Mouse (Mus musculus): ENCODE measurements around the gene Samd4b. TPM values are rescaled to one million over a fixed set of nuclear protein-coding genes. Genes with fewer than 3 reads are reported as not detected.

The Samd4b gene
- polyA plus RNA-seq, 1 experiment from 2014 or later, result 21.6 TPM

DNA sequence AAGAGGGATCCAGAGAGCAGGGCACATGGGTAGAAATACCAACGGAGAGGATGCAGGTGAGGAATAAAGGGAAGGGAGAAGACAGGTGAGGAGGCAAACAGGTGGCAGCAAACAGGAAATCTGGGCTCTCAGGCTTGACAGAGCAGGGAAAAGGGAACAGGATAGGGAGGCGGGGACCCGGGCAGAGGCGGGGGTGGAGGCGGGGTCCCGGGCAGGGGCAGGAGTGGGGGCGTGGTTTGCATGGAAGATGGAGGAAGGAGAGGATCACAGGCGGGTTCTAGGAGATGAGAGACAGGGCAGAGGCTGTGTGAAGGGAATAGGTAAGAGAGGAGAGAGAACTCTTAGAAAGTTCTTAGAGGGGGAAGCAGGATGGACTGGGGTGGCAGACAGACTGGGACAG, 119.1 kb downstream of the Samd4b start:
- Histone ChIP-seq H3K4me3 (no peak overlapping the region), H3K4me2 (no peak overlapping the region), H3K4me1 (replicated peaks) (no peaks in the 10 kb centered on the region), H3K27me3 (peaks cover 6% of the 10 kb centered on the region; the same call in 1 of the 2 replicates), H3K36me3 (no peaks in the 10 kb centered on the region), H3K9ac (no peak overlapping the region), H3K27ac (no peak overlapping the region), H3K9me3 (no peaks in the 10 kb centered on the region)
- WGBS, result 8% methylated on average over 8 of the region's 8 CpGs
- no peak for ATAC-seq (ENCODE audit: low FRiP score)

DNA sequence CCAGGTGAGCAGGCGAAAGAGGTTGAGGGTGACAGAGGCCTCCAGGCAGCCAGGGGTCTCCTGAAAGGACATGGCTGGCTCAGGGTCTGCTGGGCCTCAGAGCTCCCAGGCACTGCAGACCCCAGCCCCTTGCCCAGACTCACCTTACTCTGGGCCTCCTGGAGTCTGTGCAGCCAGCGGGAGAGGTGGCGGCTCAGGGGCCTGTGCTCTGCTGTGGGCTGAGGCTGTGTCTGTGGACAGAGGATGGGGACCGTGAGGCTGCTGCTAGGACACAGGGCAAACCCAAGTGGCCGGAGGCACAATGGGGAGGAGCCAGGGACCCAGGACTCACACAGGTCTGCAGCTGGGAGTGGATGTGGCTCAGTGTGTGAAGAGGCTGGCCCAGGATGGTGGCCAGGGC, 120.6 kb downstream of the Samd4b start:
- no peak overlapping the region for H3K4me3 ChIP-seq
- no peak overlapping the region for H3K4me2 ChIP-seq
- 86% methylated on average over 5 of the region's 5 CpGs for WGBS
- no peaks in the 10 kb centered on the region for H3K36me3 ChIP-seq
- no peak overlapping the region for H3K9ac ChIP-seq
- H3K27me3 ChIP-seq, result peaks cover 4% of the 10 kb centered on the region; the same call in 1 of the 2 replicates
- no peak overlapping the region for H3K27ac ChIP-seq
- no peaks in the 10 kb centered on the region for H3K9me3 ChIP-seq
- ATAC-seq (ENCODE audit: low FRiP score), result no peak
- H3K4me1 ChIP-seq (replicated peaks), result no peaks in the 10 kb centered on the region

DNA sequence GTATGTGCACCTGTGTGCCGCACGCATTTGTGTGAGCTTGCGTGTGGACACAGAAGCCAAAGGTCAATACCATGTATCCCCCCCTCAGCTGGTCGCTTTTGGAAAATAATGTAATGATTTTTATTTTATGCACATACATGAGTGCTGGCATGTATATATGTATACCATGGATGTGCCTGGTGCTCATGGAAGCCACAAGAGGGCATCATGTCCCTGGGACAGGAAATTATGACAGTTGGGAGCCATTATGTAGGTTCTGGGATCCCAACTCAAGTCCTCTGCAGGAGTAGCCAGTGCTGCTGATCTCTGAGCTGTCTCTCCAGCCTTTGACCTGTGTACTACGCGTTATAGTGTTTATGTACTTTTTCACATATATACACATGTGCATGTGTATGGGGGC, 121.8 kb downstream of the Samd4b start:
- Histone ChIP-seq H3K4me1 (replicated peaks) (no peaks in the 10 kb centered on the region), H3K27ac (no peak overlapping the region), H3K9me3 (no peaks in the 10 kb centered on the region), H3K27me3 (peaks cover 4% of the 10 kb centered on the region; the same call in 1 of the 2 replicates), H3K4me2 (no peak overlapping the region), H3K9ac (no peak overlapping the region), H3K36me3 (no peaks in the 10 kb centered on the region), H3K4me3 (no peak overlapping the region)
- 88% methylated on average over 6 of the region's 6 CpGs for WGBS
- no peak for ATAC-seq (ENCODE audit: low FRiP score)

DNA sequence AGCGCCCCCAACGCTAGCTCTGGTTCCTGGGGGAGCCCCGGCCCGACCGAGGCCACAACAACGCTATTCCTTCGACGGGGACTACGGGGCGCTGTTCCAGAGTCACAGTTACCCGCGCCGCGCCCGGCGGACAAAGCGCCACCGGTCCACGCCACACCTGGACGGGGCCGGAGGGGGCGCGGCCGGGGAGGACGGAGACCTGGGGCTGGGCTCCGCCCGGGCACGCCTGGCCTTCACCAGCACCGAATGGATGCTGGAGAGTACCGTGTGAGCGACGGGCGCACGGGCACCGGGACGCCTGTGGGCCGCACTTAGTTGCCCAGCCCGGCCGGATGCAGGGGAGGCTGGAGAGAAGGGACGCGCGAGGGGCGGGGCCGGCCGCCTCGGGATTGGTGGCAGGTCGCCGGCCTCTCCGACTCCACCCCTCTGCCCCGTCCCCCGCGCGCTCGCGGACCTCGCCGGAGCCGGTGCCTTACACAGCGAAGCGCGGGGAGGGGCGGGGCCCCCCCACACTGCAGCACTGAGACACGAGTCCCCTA, 130.7 kb downstream of the Samd4b start:
- peak; percentile 34; the same call in 1 of the 2 replicates for ATAC-seq (ENCODE audit: low FRiP score)
- H3K27ac ChIP-seq, result no peak overlapping the region
- 2% methylated on average over 53 of the region's 63 CpGs for WGBS

DNA sequence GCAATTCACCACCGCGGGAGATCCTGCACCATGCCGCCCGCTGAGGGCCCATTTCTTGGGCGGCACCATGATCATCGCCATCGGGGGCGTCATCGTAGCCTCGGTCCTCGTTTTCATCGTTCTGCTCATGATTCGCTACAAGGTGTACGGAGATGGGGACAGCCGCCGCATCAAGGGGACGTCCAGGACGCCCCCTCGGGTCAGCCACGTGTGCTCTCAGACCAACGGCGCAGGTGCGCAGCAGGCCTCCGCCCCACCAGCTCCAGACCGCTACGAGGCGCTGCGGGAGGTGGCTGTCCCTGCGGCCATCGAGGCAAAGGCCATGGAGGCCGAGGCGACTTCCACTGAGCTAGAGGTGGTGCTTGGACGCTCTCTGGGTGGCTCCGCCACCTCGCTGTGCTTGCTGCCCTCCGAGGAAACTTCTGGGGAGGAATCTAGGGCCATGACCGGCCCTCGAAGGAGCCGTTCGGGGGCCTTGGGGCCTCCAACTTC, 131.2 kb downstream of the Samd4b start:
- peaks cover 48% of the 10 kb centered on the region for H3K36me3 ChIP-seq
- H3K27ac ChIP-seq, result no peak overlapping the region

More for the DNA sequence above, 130.7 kb downstream of the Samd4b start:
- Histone ChIP-seq H3K4me2 (peak overlapping the region; percentile 60), H3K36me3 (peaks cover 43% of the 10 kb centered on the region), H3K4me3 (peak overlapping the region; percentile 37), H3K27me3 (peaks cover 31% of the 10 kb centered on the region), H3K4me1 (replicated peaks) (peaks cover 38% of the 10 kb centered on the region), H3K9me3 (no peaks in the 10 kb centered on the region), H3K9ac (peak overlapping the region; percentile 66)

DNA sequence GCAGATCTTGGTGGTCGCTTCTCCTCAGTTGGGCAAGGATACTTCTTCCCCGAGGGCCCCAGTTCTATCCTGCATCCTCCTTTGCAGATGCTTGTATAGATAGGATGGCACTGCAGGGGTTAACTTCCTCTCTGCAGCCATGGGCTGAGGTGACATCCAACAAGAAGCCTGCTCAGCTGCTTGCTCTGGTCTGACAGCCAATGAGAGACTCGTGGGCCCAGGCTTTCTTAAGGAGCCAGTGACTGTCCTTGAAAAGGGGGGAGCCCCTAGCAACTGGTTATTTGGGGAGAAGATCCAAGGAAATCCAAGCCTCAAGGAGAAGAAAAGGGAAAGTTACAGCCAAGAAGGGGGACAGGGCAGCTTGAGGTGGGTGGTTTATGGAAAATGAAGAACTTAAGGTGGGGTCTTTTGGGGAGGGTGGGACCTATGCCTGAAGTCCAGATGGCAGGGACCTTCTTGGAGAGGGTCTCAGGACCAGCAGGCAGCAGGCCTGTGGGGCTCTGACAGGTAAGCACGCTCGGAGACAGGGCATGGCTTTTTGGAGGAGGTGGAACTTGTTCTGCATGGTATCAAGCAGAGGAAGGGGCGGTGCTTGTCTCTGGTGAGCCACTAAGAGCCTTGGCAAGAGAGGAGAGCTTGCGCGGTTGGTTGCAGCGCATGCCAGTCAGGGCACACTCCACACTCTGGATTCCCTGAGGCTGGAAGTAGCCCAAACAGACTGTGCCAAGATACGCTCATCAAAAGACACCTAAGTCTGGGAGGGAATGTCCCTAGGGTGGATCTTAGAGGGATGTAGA, 133.3 kb downstream of the Samd4b start:
- ATAC-seq (ENCODE audit: low FRiP score), result peak; percentile 70
- Histone ChIP-seq H3K4me2 (peak overlapping the region; percentile 44), H3K27ac (peak overlapping the region; percentile 20; the same call in 1 of the 2 replicates), H3K9me3 (no peaks in the 10 kb centered on the region), H3K36me3 (peaks cover 68% of the 10 kb centered on the region), H3K9ac (no peak overlapping the region), H3K4me3 (peak overlapping the region; percentile 19), H3K27me3 (peaks cover 31% of the 10 kb centered on the region), H3K4me1 (replicated peaks) (peaks cover 46% of the 10 kb centered on the region)
- WGBS, result 52% methylated on average over 10 of the region's 10 CpGs

More for the DNA sequence above, 131.2 kb downstream of the Samd4b start:
- peaks cover 31% of the 10 kb centered on the region for H3K27me3 ChIP-seq
- no peaks in the 10 kb centered on the region for H3K9me3 ChIP-seq
- peak overlapping the region; percentile 37 for H3K4me3 ChIP-seq
- WGBS, result 18% methylated on average over 40 of the region's 40 CpGs
- no peak for ATAC-seq (ENCODE audit: low FRiP score)
- H3K4me1 ChIP-seq (replicated peaks), result peaks cover 38% of the 10 kb centered on the region
- H3K9ac ChIP-seq, result peak overlapping the region; percentile 66
- H3K4me2 ChIP-seq, result peak overlapping the region; percentile 60

DNA sequence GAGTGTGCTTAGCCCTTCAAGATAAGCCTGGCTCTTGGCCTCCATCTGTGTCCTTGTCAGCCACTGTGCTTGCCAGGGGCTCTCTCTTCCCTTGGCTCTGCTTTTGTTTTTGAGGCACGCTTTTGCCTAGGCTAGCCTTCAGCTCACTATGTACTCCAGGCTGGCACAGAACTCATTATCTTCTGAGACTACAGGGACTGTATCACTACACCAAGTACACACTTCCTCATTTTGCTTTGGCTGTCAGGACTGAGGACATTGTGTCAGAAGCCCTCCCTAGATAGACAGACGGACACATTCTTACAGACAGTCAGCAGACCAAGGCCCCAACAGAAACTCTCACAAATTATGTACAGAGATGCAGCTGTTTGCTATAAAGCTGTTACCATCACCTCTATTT, 135.2 kb downstream of the Samd4b start:
- WGBS, result 96% methylated on average over 2 of the region's 2 CpGs
- peaks cover 77% of the 10 kb centered on the region for H3K36me3 ChIP-seq
- peaks cover 23% of the 10 kb centered on the region for H3K27me3 ChIP-seq
- H3K9ac ChIP-seq, result no peak overlapping the region
- H3K4me2 ChIP-seq, result no peak overlapping the region
- ATAC-seq (ENCODE audit: low FRiP score), result no peak
- H3K27ac ChIP-seq, result no peak overlapping the region
- peaks cover 45% of the 10 kb centered on the region for H3K4me1 ChIP-seq (replicated peaks)
- H3K9me3 ChIP-seq, result no peaks in the 10 kb centered on the region
- H3K4me3 ChIP-seq, result no peak overlapping the region

DNA sequence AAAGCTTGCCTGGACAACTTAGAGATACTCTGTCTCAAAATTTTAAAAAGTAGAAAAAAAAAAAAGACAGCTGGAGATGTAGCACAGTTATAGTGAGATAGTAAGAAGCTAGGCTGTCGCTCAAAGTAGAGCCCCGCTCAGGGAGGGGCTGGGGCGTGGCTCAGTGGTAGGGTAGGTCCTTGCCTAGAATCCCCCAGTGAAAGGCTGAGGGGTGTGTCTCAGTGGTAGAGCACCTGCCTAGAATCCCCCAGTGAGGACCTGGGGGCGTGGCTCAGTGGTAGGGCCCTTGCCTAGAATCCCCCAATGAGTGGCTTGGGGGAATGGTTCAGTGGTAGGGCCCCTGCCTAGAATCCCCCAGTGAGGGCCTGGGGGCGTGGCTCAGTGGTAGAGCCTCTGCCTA, 137.6 kb downstream of the Samd4b start:
- Histone ChIP-seq H3K9ac (no peak overlapping the region), H3K36me3 (peaks cover 85% of the 10 kb centered on the region), H3K4me3 (no peak overlapping the region), H3K27me3 (peaks cover under 1% of the 10 kb centered on the region), H3K4me1 (replicated peaks) (peaks cover 28% of the 10 kb centered on the region), H3K4me2 (no peak overlapping the region), H3K9me3 (no peaks in the 10 kb centered on the region), H3K27ac (no peak overlapping the region)
- WGBS, result 97% methylated on average over 4 of the region's 5 CpGs
- no peak for ATAC-seq (ENCODE audit: low FRiP score)

DNA sequence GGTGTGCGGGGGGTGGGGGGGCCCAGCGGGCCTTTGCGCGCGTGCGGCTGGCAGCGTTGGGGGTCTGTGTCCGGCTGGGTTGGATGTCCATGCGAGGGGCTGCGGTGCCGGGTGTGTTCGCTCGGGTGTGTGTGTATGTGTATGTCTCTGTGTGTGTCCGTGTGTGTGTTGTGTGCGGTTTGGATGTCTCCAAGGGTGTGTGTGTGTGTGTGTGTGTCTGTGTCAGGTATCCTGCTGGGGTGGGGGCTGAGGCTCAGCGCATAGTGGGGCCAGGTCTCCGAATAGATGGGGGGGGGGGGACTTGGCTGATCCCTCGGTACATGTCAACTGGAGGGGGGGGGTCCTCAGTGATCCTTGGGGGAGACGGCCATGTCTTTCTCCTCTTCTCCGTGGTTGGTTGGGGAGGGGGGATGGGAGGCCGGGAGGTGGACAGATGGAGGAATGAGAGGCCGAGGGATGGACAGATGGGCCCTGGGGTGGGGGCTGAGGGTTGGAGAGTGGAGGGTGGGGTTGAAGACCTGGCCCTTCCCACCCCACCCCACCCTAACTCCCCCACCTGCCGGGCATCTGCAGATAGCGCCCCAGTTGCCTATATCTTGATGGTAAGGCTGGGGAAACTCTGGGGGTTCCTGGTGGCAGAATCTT, 145.5 kb downstream of the Samd4b start:
- Histone ChIP-seq H3K9me3 (no peaks in the 10 kb centered on the region), H3K4me3 (peak overlapping the region; percentile 85), H3K36me3 (peaks cover 32% of the 10 kb centered on the region), H3K4me2 (peak overlapping the region; percentile 72), H3K4me1 (replicated peaks) (peaks cover 13% of the 10 kb centered on the region), H3K27ac (peak overlapping the region; percentile 87), H3K27me3 (no peaks in the 10 kb centered on the region), H3K9ac (peak overlapping the region; percentile 93)
- WGBS, result 2% methylated on average over 19 of the region's 24 CpGs
- peak; percentile 33; the same call in 1 of the 2 replicates for ATAC-seq (ENCODE audit: low FRiP score)

DNA sequence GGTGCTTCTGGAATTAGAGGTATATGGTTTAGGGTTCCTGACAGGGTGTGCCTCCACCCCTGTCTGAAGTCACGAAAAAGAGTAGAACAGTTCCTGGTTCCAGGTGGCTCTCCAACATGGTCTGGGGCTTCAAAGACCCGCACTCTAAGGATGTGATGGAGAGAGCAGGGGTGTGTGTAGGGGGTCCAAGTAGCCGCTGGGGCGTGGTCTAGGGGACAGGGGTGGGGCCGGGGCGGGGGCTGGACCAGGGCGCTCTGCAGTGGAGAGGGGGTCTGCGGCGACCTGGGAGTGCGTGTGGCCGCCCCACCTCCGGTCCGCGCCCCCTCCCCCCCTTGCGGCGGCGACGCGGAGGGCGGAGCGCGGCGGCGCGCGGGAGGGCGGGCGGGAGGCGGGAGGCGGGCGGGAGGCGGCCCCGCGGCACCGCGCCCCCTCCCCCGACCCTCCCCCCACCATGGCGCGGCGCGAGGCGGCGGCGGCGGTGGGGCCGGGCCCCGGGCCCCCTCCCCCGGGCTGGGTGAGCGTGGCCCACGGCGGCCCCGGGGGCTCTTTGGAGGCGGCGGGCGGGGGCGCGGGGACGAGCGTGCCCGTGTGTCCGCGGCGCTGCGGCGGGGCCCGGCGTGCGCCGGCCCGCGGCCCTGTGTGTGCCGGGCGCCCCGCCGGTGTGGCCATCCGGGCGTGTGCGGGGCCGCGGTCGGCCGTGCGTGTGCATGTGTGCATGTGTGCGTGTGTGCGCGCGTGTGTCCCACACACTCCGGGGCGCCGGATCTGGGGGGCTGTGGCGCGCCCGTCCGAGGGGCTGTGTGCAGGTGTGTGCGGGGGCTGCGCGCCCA, 146.2 kb downstream of the Samd4b start, which contains the start of gene Lrfn1:
Gene Lrfn1 (plus strand): TSS at position 450 of the 830 bp plus-strand sequence.
- no peaks in the 10 kb centered on the region for H3K27me3 ChIP-seq
- peak within 1 kb of the TSS; percentile 93 for H3K9ac ChIP-seq
- peak within 1 kb of the TSS; percentile 72 for H3K4me2 ChIP-seq
- H3K9me3 ChIP-seq, result no peaks in the 10 kb centered on the region
- H3K36me3 ChIP-seq, result peaks cover 25% of the 10 kb centered on the region
- peak within 1 kb of the TSS; percentile 87 for H3K27ac ChIP-seq
- peak; percentile 65 for ATAC-seq (ENCODE audit: low FRiP score)
- H3K4me3 ChIP-seq, result peak within 1 kb of the TSS; percentile 85
- H3K4me1 ChIP-seq (replicated peaks), result peaks cover 18% of the 10 kb centered on the region
- under 1% methylated on average over 39 of the region's 97 CpGs for WGBS

DNA sequence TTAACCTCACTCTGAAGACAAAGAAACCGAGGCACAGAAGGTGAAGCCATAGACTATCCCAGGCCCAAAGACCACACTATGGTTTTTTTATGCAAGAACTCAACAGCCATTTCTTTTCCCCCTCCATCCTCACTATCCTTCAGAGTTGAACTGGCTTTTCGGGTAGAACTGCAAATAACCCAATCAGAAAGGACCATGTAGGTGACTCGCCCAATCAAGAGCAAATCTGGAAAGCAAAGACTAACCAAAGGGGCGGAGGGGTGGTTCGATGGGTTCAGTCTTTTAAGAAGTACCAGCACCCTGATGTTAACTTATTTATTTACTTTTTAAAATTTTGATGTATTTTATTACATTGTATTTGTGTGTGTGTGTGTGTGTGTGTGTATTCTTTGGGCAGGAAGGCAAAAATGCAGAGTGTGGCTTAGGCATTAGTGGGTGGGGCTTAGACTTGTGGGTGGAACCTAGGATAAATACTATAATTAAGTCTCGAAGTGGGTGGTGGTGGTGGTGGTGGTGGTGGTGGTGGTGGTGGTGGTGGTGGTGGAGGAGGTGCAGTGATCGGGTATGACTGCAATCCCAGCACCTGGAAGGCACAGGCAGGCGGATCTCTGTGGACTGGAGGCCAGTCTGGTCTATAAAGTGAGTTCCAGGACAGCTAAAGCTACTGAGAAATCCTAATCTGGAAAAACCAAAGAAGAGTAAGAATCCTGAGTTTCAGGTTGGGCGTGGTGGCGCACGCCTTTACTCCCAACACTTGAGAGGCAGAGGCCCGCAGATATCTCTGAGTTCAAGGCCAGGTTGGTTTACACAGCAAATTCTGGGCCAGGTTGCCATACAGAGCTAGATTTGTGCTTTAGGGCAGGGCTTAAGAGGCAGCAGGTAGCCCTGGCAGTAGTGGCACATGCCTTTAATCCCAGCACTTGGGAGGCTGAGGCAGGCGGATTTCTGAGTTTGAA, 149.8 kb downstream of the Samd4b start:
- H3K27ac ChIP-seq, result no peak overlapping the region
- H3K9me3 ChIP-seq, result no peaks in the 10 kb centered on the region
- H3K36me3 ChIP-seq, result no peaks in the 10 kb centered on the region
- no peak for ATAC-seq (ENCODE audit: low FRiP score)
- H3K4me3 ChIP-seq, result no peak overlapping the region
- no peak overlapping the region for H3K4me2 ChIP-seq
- peaks cover 11% of the 10 kb centered on the region for H3K27me3 ChIP-seq
- H3K4me1 ChIP-seq (replicated peaks), result peaks cover 13% of the 10 kb centered on the region
- no peak overlapping the region for H3K9ac ChIP-seq
- 69% methylated on average over 13 of the region's 13 CpGs for WGBS

All from hindbrain, embryonic 13.5 days (tissue).